Mouse (Mus musculus): Measurements from ENCODE around the gene Cenpc1.

Cenpc1 gene

GRCm38 (mm10) chr5:86065101-86065875 lies at the start of gene Cenpc1:
Gene Cenpc1 (minus strand): TSS chr5:86065583.
- DNase-seq (ENCODE audit: low spot score), result peak; percentile 100

GRCm38 (mm10) chr5:86113997-86114396 lies 48.6 kb upstream of the Cenpc1 start:
- DNase-seq (ENCODE audit: low spot score), result no peak

- DNase-seq (ENCODE audit: low spot score), result no peak
Measured at GRCm38 (mm10) chr5:86113037-86113436, 47.7 kb upstream of the Cenpc1 start.

GRCm38 (mm10) chr5:86111074-86111473 lies 45.7 kb upstream of the Cenpc1 start:
- no peak for DNase-seq (ENCODE audit: low spot score)

- no peak for DNase-seq (ENCODE audit: low spot score)
Measured at GRCm38 (mm10) chr5:86106610-86107009, 41.2 kb upstream of the Cenpc1 start.

- DNase-seq (ENCODE audit: low spot score), result no peak
Measured at GRCm38 (mm10) chr5:86102176-86102575, 36.8 kb upstream of the Cenpc1 start.

- no peak for DNase-seq (ENCODE audit: low spot score)
Measured at GRCm38 (mm10) chr5:86100621-86101020, 35.2 kb upstream of the Cenpc1 start.

GRCm38 (mm10) chr5:86098988-86099387 lies 33.6 kb upstream of the Cenpc1 start:
- DNase-seq (ENCODE audit: low spot score), result no peak

- DNase-seq (ENCODE audit: low spot score), result no peak
Measured at GRCm38 (mm10) chr5:86094754-86095153, 29.4 kb upstream of the Cenpc1 start.

GRCm38 (mm10) chr5:86086751-86087150 lies 21.4 kb upstream of the Cenpc1 start:
- no peak for DNase-seq (ENCODE audit: low spot score)

GRCm38 (mm10) chr5:86084979-86085378 lies 19.6 kb upstream of the Cenpc1 start:
- DNase-seq (ENCODE audit: low spot score), result no peak

GRCm38 (mm10) chr5:86083987-86084386 lies 18.6 kb upstream of the Cenpc1 start:
- no peak for DNase-seq (ENCODE audit: low spot score)

- no peak for DNase-seq (ENCODE audit: low spot score)
Measured at GRCm38 (mm10) chr5:86078720-86079334, 13.4 kb upstream of the Cenpc1 start.

GRCm38 (mm10) chr5:86072756-86073386 lies 7.5 kb upstream of the Cenpc1 start:
- no peak for DNase-seq (ENCODE audit: low spot score)

GRCm38 (mm10) chr5:86071538-86071937 lies 6.2 kb upstream of the Cenpc1 start, which contains the start of gene Stap1:
Gene Stap1 (plus strand): TSS chr5:86071746.
- DNase-seq (ENCODE audit: low spot score), result no peak

- DNase-seq (ENCODE audit: low spot score), result no peak
Measured at GRCm38 (mm10) chr5:86069121-86069520, 3.7 kb upstream of the Cenpc1 start.

- no peak for DNase-seq (ENCODE audit: low spot score)
Measured at GRCm38 (mm10) chr5:86068451-86068850, 3.1 kb upstream of the Cenpc1 start.

- DNase-seq (ENCODE audit: low spot score), result peak; percentile 93
Measured at GRCm38 (mm10) chr5:86066551-86066929, 1.2 kb upstream of the Cenpc1 start.

- DNase-seq (ENCODE audit: low spot score), result no peak
Measured at GRCm38 (mm10) chr5:86065876-86066550, 630 bp upstream of the Cenpc1 start.

- DNase-seq (ENCODE audit: low spot score), result no peak
Measured at GRCm38 (mm10) chr5:86063501-86063900, 1.9 kb downstream of the Cenpc1 start.

- DNase-seq (ENCODE audit: low spot score), result no peak
Measured at GRCm38 (mm10) chr5:86029820-86030219, 35.6 kb downstream of the Cenpc1 start.
